Mouse (Mus musculus): Measurements from ENCODE around the gene Rgs16. TPM values are rescaled to one million over a fixed set of nuclear protein-coding genes. Genes with fewer than 3 reads are reported as not detected.
"Not testable (repeated sequence)": the region's sequence is repeated elsewhere in the genome, so short reads cannot be mapped to it uniquely, and the experiment has no call there.

Gene Rgs16
- polyA plus RNA-seq, 1 experiment from 2014 or later, result 1.5 TPM

GRCm38 (mm10) chr1:153752521-153752920 lies 12.4 kb downstream of the Rgs16 start:
- peak overlapping the region; percentile 50; the same call in 1 of the 2 replicates for H3K4me2 ChIP-seq (replicated peaks; ENCODE audit: low read depth, low read length)
- H3K9ac ChIP-seq (ENCODE audit: low read depth, low read length), result no peak overlapping the region
- no peaks in the 10 kb centered on the region for H3K27me3 ChIP-seq (ENCODE audit: control insufficient read depth, insufficient read depth, low read length)
- peaks cover 20% of the 10 kb centered on the region; the same call in 1 of the 2 replicates for H3K4me1 ChIP-seq (ENCODE audit: control insufficient read depth, insufficient read depth, low read length)
- H3K9me3 ChIP-seq (ENCODE audit: control insufficient read depth, low read length), result no peaks in the 10 kb centered on the region
- H3K36me3 ChIP-seq (ENCODE audit: control insufficient read depth, insufficient read depth, low read length), result no peaks in the 10 kb centered on the region
- no peak for ATAC-seq (ENCODE audit: low FRiP score, low TSS enrichment)
- no peak overlapping the region for H3K27ac ChIP-seq (ENCODE audit: low read depth, low read length)
- H3K4me3 ChIP-seq (ENCODE audit: low read length), result no peak overlapping the region; the same call in 1 of the 2 replicates
- WGBS, result 91% methylated on average over 6 of the region's 6 CpGs

GRCm38 (mm10) chr1:153753725-153754464 lies 13.7 kb downstream of the Rgs16 start:
- Histone ChIP-seq H3K36me3 (ENCODE audit: control insufficient read depth, insufficient read depth, low read length) (no peaks in the 10 kb centered on the region), H3K4me2 (replicated peaks; ENCODE audit: low read depth, low read length) (no peak overlapping the region), H3K4me1 (ENCODE audit: control insufficient read depth, insufficient read depth, low read length) (peaks cover 14% of the 10 kb centered on the region; the same call in 1 of the 2 replicates), H3K27ac (ENCODE audit: low read depth, low read length) (no peak overlapping the region), H3K4me3 (ENCODE audit: low read length) (no peak overlapping the region), H3K9ac (ENCODE audit: low read depth, low read length) (no peak overlapping the region), H3K9me3 (ENCODE audit: control insufficient read depth, low read length) (no peaks in the 10 kb centered on the region), H3K27me3 (ENCODE audit: control insufficient read depth, insufficient read depth, low read length) (no peaks in the 10 kb centered on the region)
- WGBS, result 75% methylated on average over 25 of the region's 25 CpGs
- no peak for ATAC-seq (ENCODE audit: low FRiP score, low TSS enrichment)

GRCm38 (mm10) chr1:153764136-153764535 lies 24.0 kb downstream of the Rgs16 start:
- Histone ChIP-seq H3K9ac (ENCODE audit: low read depth, low read length) (no peak overlapping the region), H3K36me3 (ENCODE audit: control insufficient read depth, insufficient read depth, low read length) (no peaks in the 10 kb centered on the region; the same call in 1 of the 2 replicates), H3K27me3 (ENCODE audit: control insufficient read depth, insufficient read depth, low read length) (no peaks in the 10 kb centered on the region), H3K4me1 (ENCODE audit: control insufficient read depth, insufficient read depth, low read length) (no peaks in the 10 kb centered on the region), H3K9me3 (ENCODE audit: control insufficient read depth, low read length) (no peaks in the 10 kb centered on the region), H3K4me2 (replicated peaks; ENCODE audit: low read depth, low read length) (no peak overlapping the region), H3K27ac (ENCODE audit: low read depth, low read length) (no peak overlapping the region), H3K4me3 (ENCODE audit: low read length) (no peak overlapping the region)
- 85% methylated on average over 11 of the region's 11 CpGs for WGBS
- ATAC-seq (ENCODE audit: low FRiP score, low TSS enrichment), result no peak

GRCm38 (mm10) chr1:153766298-153766697 lies 26.1 kb downstream of the Rgs16 start:
- Histone ChIP-seq H3K36me3 (ENCODE audit: control insufficient read depth, insufficient read depth, low read length) (no peaks in the 10 kb centered on the region), H3K4me1 (ENCODE audit: control insufficient read depth, insufficient read depth, low read length) (no peaks in the 10 kb centered on the region), H3K27ac (ENCODE audit: low read depth, low read length) (no peak overlapping the region), H3K4me3 (ENCODE audit: low read length) (no peak overlapping the region), H3K9me3 (ENCODE audit: control insufficient read depth, low read length) (no peaks in the 10 kb centered on the region), H3K4me2 (replicated peaks; ENCODE audit: low read depth, low read length) (no peak overlapping the region), H3K27me3 (ENCODE audit: control insufficient read depth, insufficient read depth, low read length) (no peaks in the 10 kb centered on the region), H3K9ac (ENCODE audit: low read depth, low read length) (no peak overlapping the region)
- no peak for ATAC-seq (ENCODE audit: low FRiP score, low TSS enrichment)
- 53% methylated on average over 8 of the region's 8 CpGs for WGBS

- no peaks in the 10 kb centered on the region for H3K36me3 ChIP-seq (ENCODE audit: control insufficient read depth, insufficient read depth, low read length)
- H3K4me3 ChIP-seq (ENCODE audit: low read length), result no peak overlapping the region
- WGBS, result 90% methylated on average over 1 of the region's 1 CpGs
- H3K27ac ChIP-seq (ENCODE audit: low read depth, low read length), result no peak overlapping the region
- H3K9ac ChIP-seq (ENCODE audit: low read depth, low read length), result no peak overlapping the region
- H3K27me3 ChIP-seq (ENCODE audit: control insufficient read depth, insufficient read depth, low read length), result no peaks in the 10 kb centered on the region
- no peak overlapping the region for H3K4me2 ChIP-seq (replicated peaks; ENCODE audit: low read depth, low read length)
- ATAC-seq (ENCODE audit: low FRiP score, low TSS enrichment), result no peak
- no peaks in the 10 kb centered on the region for H3K4me1 ChIP-seq (ENCODE audit: control insufficient read depth, insufficient read depth, low read length)
- no peaks in the 10 kb centered on the region for H3K9me3 ChIP-seq (ENCODE audit: control insufficient read depth, low read length)
These were observed 27.1 kb downstream of the Rgs16 start for GRCm38 (mm10) chr1:153767281-153767680.

- no peaks in the 10 kb centered on the region for H3K4me1 ChIP-seq (ENCODE audit: control insufficient read depth, insufficient read depth, low read length)
- H3K27me3 ChIP-seq (ENCODE audit: control insufficient read depth, insufficient read depth, low read length), result no peaks in the 10 kb centered on the region
- no peak overlapping the region for H3K4me3 ChIP-seq (ENCODE audit: low read length)
- H3K9me3 ChIP-seq (ENCODE audit: control insufficient read depth, low read length), result no peaks in the 10 kb centered on the region
- 74% methylated on average over 5 of the region's 5 CpGs for WGBS
- H3K27ac ChIP-seq (ENCODE audit: low read depth, low read length), result no peak overlapping the region
- H3K36me3 ChIP-seq (ENCODE audit: control insufficient read depth, insufficient read depth, low read length), result no peaks in the 10 kb centered on the region
- H3K4me2 ChIP-seq (replicated peaks; ENCODE audit: low read depth, low read length), result no peak overlapping the region
- ATAC-seq (ENCODE audit: low FRiP score, low TSS enrichment), result no peak
- no peak overlapping the region for H3K9ac ChIP-seq (ENCODE audit: low read depth, low read length)
These were observed 28.3 kb downstream of the Rgs16 start for GRCm38 (mm10) chr1:153768465-153768864.

- not testable (repeated sequence) for H3K4me1 ChIP-seq (ENCODE audit: control insufficient read depth, insufficient read depth, low read length); H3K27ac ChIP-seq (ENCODE audit: low read depth, low read length); H3K9me3 ChIP-seq (ENCODE audit: control insufficient read depth, low read length); H3K9ac ChIP-seq (ENCODE audit: low read depth, low read length); ATAC-seq (ENCODE audit: low FRiP score, low TSS enrichment); H3K36me3 ChIP-seq (ENCODE audit: control insufficient read depth, insufficient read depth, low read length); H3K4me2 ChIP-seq (replicated peaks; ENCODE audit: low read depth, low read length); H3K27me3 ChIP-seq (ENCODE audit: control insufficient read depth, insufficient read depth, low read length); H3K4me3 ChIP-seq (ENCODE audit: low read length)
- WGBS, result 66% methylated on average over 6 of the region's 6 CpGs
These were observed 29.4 kb downstream of the Rgs16 start for GRCm38 (mm10) chr1:153769571-153769970.

GRCm38 (mm10) chr1:153769998-153770775 lies 30.0 kb downstream of the Rgs16 start:
- Histone ChIP-seq H3K4me3 (ENCODE audit: low read length) (no peak overlapping the region), H3K4me1 (ENCODE audit: control insufficient read depth, insufficient read depth, low read length) (no peaks in the 10 kb centered on the region), H3K27me3 (ENCODE audit: control insufficient read depth, insufficient read depth, low read length) (no peaks in the 10 kb centered on the region), H3K9me3 (ENCODE audit: control insufficient read depth, low read length) (no peaks in the 10 kb centered on the region), H3K27ac (ENCODE audit: low read depth, low read length) (no peak overlapping the region), H3K9ac (ENCODE audit: low read depth, low read length) (no peak overlapping the region), H3K36me3 (ENCODE audit: control insufficient read depth, insufficient read depth, low read length) (no peaks in the 10 kb centered on the region), H3K4me2 (replicated peaks; ENCODE audit: low read depth, low read length) (no peak overlapping the region)
- no peak for ATAC-seq (ENCODE audit: low FRiP score, low TSS enrichment)
- WGBS, result 80% methylated on average over 10 of the region's 10 CpGs

- no peaks in the 10 kb centered on the region for H3K9me3 ChIP-seq (ENCODE audit: control insufficient read depth, low read length)
- no peaks in the 10 kb centered on the region for H3K27me3 ChIP-seq (ENCODE audit: control insufficient read depth, insufficient read depth, low read length)
- H3K4me1 ChIP-seq (ENCODE audit: control insufficient read depth, insufficient read depth, low read length), result no peaks in the 10 kb centered on the region
- H3K27ac ChIP-seq (ENCODE audit: low read depth, low read length), result no peak overlapping the region
- no peak for ATAC-seq (ENCODE audit: low FRiP score, low TSS enrichment)
- H3K36me3 ChIP-seq (ENCODE audit: control insufficient read depth, insufficient read depth, low read length), result no peaks in the 10 kb centered on the region
- no peak overlapping the region for H3K9ac ChIP-seq (ENCODE audit: low read depth, low read length)
- no peak overlapping the region for H3K4me3 ChIP-seq (ENCODE audit: low read length)
- H3K4me2 ChIP-seq (replicated peaks; ENCODE audit: low read depth, low read length), result no peak overlapping the region
- WGBS, result 88% methylated on average over 1 of the region's 1 CpGs
These were observed 30.6 kb downstream of the Rgs16 start for GRCm38 (mm10) chr1:153770776-153771167.

Measured in kidney, embryonic 14.5 days (tissue).